Mouse (Mus musculus) cerebellum, postnatal 25 days (tissue): Measurements from ENCODE around the gene Dusp12.

Source experiments
- DNase-seq, 2 experiments: peaks; one replicate each; pipeline ENCODE4 v3.0.0; 2021; ENCODE audit warnings: mixed read lengths in 2 of 2

The Dusp12 gene

GRCm38 (mm10) chr1:170884978-170885561 is at the start of gene Dusp12, which contains the start of gene Gm26620:
Gene Dusp12, minus strand, starts transcription at chr1:170885540.
Gene Gm26620, plus strand, starts transcription at chr1:170885065.
- peak; percentile 89 to 92 for DNase-seq

GRCm38 (mm10) chr1:170934383-170934782 is 49.0 kb upstream of the Dusp12 start:
- DNase-seq, result no peak

- DNase-seq, result no peak
Measured at GRCm38 (mm10) chr1:170933940-170934339, 48.6 kb upstream of the Dusp12 start.

- DNase-seq, result no peak
Measured at GRCm38 (mm10) chr1:170933386-170933920, 48.1 kb upstream of the Dusp12 start.

- no peak for DNase-seq
Measured at GRCm38 (mm10) chr1:170932043-170932442, 46.7 kb upstream of the Dusp12 start.

GRCm38 (mm10) chr1:170929245-170929644 is 43.9 kb upstream of the Dusp12 start:
- DNase-seq, result no peak

- DNase-seq, result no peak
Measured at GRCm38 (mm10) chr1:170928467-170928866, 43.1 kb upstream of the Dusp12 start.

GRCm38 (mm10) chr1:170927378-170927777 is 42.0 kb upstream of the Dusp12 start, which contains the start of gene Fcrla:
Gene Fcrla, minus strand, starts transcription at chr1:170927583.
- no peak for DNase-seq

GRCm38 (mm10) chr1:170926941-170927340 is 41.6 kb upstream of the Dusp12 start:
- no peak for DNase-seq

GRCm38 (mm10) chr1:170924485-170924884 is 39.1 kb upstream of the Dusp12 start:
- DNase-seq, result no peak

GRCm38 (mm10) chr1:170919308-170919707 is 34.0 kb upstream of the Dusp12 start:
- no peak for DNase-seq

GRCm38 (mm10) chr1:170915657-170916056 is 30.3 kb upstream of the Dusp12 start:
- DNase-seq, result no peak

- no peak for DNase-seq
Measured at GRCm38 (mm10) chr1:170912891-170913615, 27.7 kb upstream of the Dusp12 start, which contains the start of gene Fcrlb. Gene Fcrlb, minus strand, starts transcription at chr1:170912941.

- no peak for DNase-seq
Measured at GRCm38 (mm10) chr1:170911907-170912660, 26.7 kb upstream of the Dusp12 start.

- peak; percentile 44 to 47 for DNase-seq
Measured at GRCm38 (mm10) chr1:170908341-170908740, 23.0 kb upstream of the Dusp12 start.

GRCm38 (mm10) chr1:170907456-170908191 is 22.3 kb upstream of the Dusp12 start:
- peak; percentile 70 to 74 for DNase-seq

GRCm38 (mm10) chr1:170907111-170907455 is 21.7 kb upstream of the Dusp12 start:
- peak in 1 of 2 experiments; percentile 67 for DNase-seq

GRCm38 (mm10) chr1:170903485-170903884 is 18.1 kb upstream of the Dusp12 start:
- no peak for DNase-seq

- DNase-seq, result peak; percentile 84 to 90
Measured at GRCm38 (mm10) chr1:170901536-170902238, 16.3 kb upstream of the Dusp12 start.

GRCm38 (mm10) chr1:170900799-170901467 is 15.6 kb upstream of the Dusp12 start:
- DNase-seq, result peak; percentile 18 to 65

- DNase-seq, result no peak
Measured at GRCm38 (mm10) chr1:170898413-170899075, 13.2 kb upstream of the Dusp12 start.
